Mouse (Mus musculus): ENCODE results near the gene Rpia.

DNA sequence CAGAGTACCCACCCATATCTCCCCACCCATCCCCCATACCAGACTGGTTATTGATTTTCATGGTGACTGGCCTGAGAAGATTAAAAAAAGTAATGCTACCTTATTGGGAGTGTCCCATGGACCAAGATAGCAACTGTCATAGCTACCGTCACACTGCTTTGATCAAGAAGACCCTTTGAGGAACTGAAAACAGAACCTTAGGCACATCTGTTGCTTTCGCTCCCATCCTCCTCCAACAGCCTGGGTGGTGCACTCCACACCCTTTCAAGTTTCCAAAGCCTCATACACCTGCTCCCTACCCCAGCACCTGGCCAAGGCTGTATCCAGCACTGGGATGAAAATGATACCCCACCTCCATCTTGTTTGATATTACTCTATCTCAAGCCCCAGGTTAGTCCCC is 56.5 kb downstream of the Rpia start:
- TF ChIP-seq CTCF (IDR thresholded peaks at IDR 0.05; ENCODE audit: low read depth, low read length) (no peak), EP300 (IDR thresholded peaks at IDR 0.05; ENCODE audit: insufficient read depth, low read depth, low read length) (no peak)

All from ES-Bruce4 (cell line).